Mouse (Mus musculus) layer of hippocampus, postnatal 36 days (tissue): Measurements from ENCODE around the gene Rspo4. TPM values are rescaled to one million over a fixed set of nuclear protein-coding genes. Genes with fewer than 3 reads are reported as not detected.

Source experiments
- DNase-seq, 2 experiments: peaks; one replicate each; pipeline ENCODE4 v3.0.0; 2022
- total RNA-seq, 2 experiments: library from RNA; stranded (reverse); gene quantifications; 2 replicates each; pipeline ENCODE4 v1.2.3; 2021

Gene Rspo4
- total RNA-seq, 2 experiments from 2014 or later: not detected

DNA sequence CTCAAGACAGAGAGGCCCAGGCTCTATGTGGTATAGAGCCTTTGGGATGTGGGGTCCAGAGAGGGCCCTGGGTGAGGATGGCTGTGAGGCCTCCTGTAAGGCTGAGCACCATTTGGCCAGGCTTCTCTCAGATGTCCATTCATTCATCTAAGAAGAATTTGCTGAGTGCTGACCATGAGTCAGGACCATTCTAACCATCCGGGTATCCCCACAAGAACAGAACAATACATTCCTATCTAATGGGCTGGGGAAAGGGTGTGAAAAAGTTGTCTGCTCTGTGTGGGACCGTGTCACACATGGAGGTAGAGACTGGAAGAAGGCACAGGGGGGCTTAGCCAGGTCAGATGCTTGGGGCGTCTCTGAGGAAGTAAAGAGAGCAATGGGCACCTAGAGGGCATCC is 69.0 kb downstream of the Rspo4 start:
- no peak for DNase-seq

GRCm38 (mm10) chr2:151914120-151914519 is 71.4 kb downstream of the Rspo4 start:
- no peak for DNase-seq

GRCm38 (mm10) chr2:151915111-151915510 is 72.4 kb downstream of the Rspo4 start:
- DNase-seq: no peak

DNA sequence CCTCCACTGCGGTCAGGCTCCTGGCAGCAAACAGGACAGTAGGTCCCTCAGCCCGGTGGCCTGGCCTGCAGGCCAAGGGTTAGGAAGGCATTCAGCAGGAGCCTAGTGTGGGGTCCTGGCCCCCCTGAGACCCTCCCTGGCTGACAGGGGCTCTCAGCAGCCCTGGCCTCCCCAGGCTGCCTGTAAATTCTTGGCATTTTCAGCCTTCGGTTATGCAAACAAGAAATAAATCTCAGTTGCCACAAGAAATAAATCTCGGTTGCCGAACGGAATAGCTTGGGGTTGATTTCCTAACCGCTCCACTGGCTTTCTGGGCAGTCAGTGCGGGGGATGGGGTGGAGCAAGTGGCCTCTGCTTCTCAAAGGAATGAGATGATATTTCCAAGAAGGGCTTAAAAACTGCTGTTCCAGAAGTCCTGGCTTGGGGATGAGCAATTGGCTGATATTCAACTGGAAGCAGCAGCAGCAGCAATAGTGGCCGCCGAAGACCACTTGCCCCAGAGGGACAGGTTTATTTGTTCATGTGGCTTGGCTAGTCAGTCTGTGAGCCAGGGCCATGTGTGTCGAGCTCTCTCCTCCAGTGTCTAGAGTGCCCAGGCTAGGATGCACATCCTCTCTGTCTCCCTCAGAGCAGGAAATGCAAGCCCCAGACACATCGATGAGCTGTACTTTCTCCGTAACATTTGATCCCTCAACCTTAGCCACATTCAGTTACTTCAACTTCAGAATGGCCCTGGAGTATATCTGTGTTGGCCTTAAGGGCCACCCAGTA is 73.5 kb downstream of the Rspo4 start:
- no peak for DNase-seq

- DNase-seq: no peak
These were observed 76.4 kb downstream of the Rspo4 start for GRCm38 (mm10) chr2:151919140-151919539.

GRCm38 (mm10) chr2:151921068-151921467 is 78.3 kb downstream of the Rspo4 start:
- no peak for DNase-seq

- DNase-seq: no peak
These were observed 78.9 kb downstream of the Rspo4 start for GRCm38 (mm10) chr2:151921596-151921995.

Other genes with a start within 250 kb of the Rspo4 start
- 100 to 1,000 TPM; 388 to 405 TPM for gene Snph, start 210.3 kb upstream of the Rspo4 start, total RNA-seq
- under 1 TPM; 0.61 to 0.95 TPM for gene Rad21l, start 174.4 kb upstream of the Rspo4 start, total RNA-seq
- gene Tmem74b, start 140.9 kb upstream of the Rspo4 start, total RNA-seq: 1 to 10 TPM; 4.4 to 4.8 TPM
- 10 to 100 TPM; 31.3 to 33.7 TPM for gene Psmf1, start 98.7 kb upstream of the Rspo4 start, total RNA-seq
- under 1 TPM; 0.15 to 0.25 TPM for gene Angpt4, start 68.3 kb downstream of the Rspo4 start, total RNA-seq
- gene Fam110a, start 137.3 kb downstream of the Rspo4 start, total RNA-seq: 1 to 10 TPM; 7.2 to 7.4 TPM
- 1 to 10 TPM; 2.8 to 3.0 TPM for gene Slc52a3, start 153.6 kb downstream of the Rspo4 start, total RNA-seq
- gene Scrt2, start 238.6 kb downstream of the Rspo4 start, total RNA-seq: 10 to 100 TPM; 25.1 to 27.1 TPM